Mouse (Mus musculus) kidney, postnatal 0 days (tissue): ENCODE data around the gene Olfr170. TPM values are rescaled to one million over a fixed set of nuclear protein-coding genes. Genes with fewer than 3 reads are reported as not detected.
"Not testable (repeated sequence)": the region's sequence is repeated elsewhere in the genome, so short reads cannot be mapped to it uniquely, and the experiment has no call there.

Experiments used
- ATAC-seq: fragments of 200-750 bp; cut with Nextera tagmentation; replicated peaks from 2 replicates; pipeline ENCODE4 v1.8.0; 2017; ENCODE audit warnings: low read depth, moderate number of reproducible peaks, moderate TSS enrichment, moderate library complexity; ENCODE audit not compliant: low FRiP score
- DNase-seq: peaks from one replicate; pipeline ENCODE4 v3.0.0-alpha.2; 2016; ENCODE audit warnings: low spot score
- H3K27ac ChIP-seq: fragments of 300-500 bp; sonication (generic); 2 replicates; pipeline ENCODE4 v1.5.1; 2014; ENCODE audit warnings: mild to moderate bottlenecking
- H3K27me3 ChIP-seq: fragments of 300-500 bp; sonication (generic); 2 replicates; pipeline ENCODE4 v1.6.1; 2014; ENCODE audit warnings: low read length, mixed read lengths; ENCODE audit not compliant: insufficient read depth
- H3K36me3 ChIP-seq: fragments of 300-500 bp; sonication (generic); 2 replicates; pipeline ENCODE4 v1.6.1; 2014; ENCODE audit warnings: low read length, mixed read lengths; ENCODE audit not compliant: insufficient read depth
- H3K4me1 ChIP-seq: fragments of 300-500 bp; sonication (generic); replicated peaks from 2 replicates; pipeline ENCODE4 v1.6.1; 2014; ENCODE audit warnings: antibody characterized with exemption, low read length, mixed read lengths; ENCODE audit not compliant: insufficient read depth
- H3K4me2 ChIP-seq: fragments of 300-500 bp; sonication (generic); 2 replicates; pipeline ENCODE4 v1.6.1; 2014; ENCODE audit warnings: mild to moderate bottlenecking, low read length, moderate library complexity, mixed read lengths
- H3K4me3 ChIP-seq: fragments of 300-500 bp; sonication (generic); replicated peaks from 2 replicates; pipeline ENCODE4 v1.5.1; 2014; ENCODE audit warnings: low read depth, low read length
- H3K9ac ChIP-seq: fragments of 300-500 bp; sonication (generic); 2 replicates; pipeline ENCODE4 v1.6.1; 2014; ENCODE audit warnings: low read depth, low read length
- H3K9me3 ChIP-seq: fragments of 300-500 bp; sonication (generic); replicated peaks from 2 replicates; pipeline ENCODE4 v1.6.1; 2016; ENCODE audit warnings: low read length, inconsistent platforms, mixed read lengths
- CTCF ChIP-seq: IDR thresholded peaks from 2 replicates; pipeline ENCODE4 v1.5.1; 2016; ENCODE audit warnings: antibody characterized with exemption, low read depth, mild to moderate bottlenecking, moderate library complexity
- WGBS: fragments of 180-500 bp; shearing (Covaris S2); extraction: QIAGEN DNeasy Blood & Tissue Kit; methylation state at CpG from one replicate; pipeline ENCODE4 v1.1.7; 2014; 5-methylcytosine and 5-hydroxymethylcytosine counted together
- polyA plus RNA-seq: library from polyadenylated mRNA; unstranded; fragments of >200 nt; fragmentation: Nextera tagmentation; extraction: Ambion mirVana; gene quantifications from 2 replicates; pipeline ENCODE4 v1.2.1, GENCODE M21; 2015

Gene Olfr170
- polyA plus RNA-seq = not detected in 2 replicates

GRCm38 (mm10) chr16:19611782-19612181, at the start of gene Olfr170:
Gene Olfr170, minus strand, starts transcription at chr16:19611882.
- not testable (repeated sequence) for ATAC-seq, H3K4me3 ChIP-seq
- WGBS = 88% methylated on average over 2 of the region's 2 CpGs

DNA sequence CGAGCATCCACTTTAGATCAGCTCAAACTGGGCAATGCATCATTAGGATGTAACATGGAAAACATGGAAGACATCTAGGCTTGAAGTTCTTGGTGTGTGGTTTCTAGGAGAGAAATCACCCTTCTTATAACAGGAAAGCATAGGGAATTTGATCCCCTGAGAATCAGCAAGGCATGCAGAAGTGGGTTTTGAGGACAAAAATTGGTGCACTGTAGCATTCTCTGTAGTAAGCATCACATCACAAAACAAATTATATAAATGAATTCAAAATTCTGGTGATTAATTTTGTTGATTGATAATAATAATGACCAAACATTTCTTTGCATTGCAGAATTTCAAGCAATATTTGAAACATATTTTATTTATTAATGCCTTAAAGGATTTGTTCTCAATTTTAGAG, 18.1 kb upstream of the Olfr170 start, which contains the start of gene Olfr171:
Gene Olfr171, minus strand, starts transcription at position 101 of the 400 bp plus-strand sequence.
- Histone ChIP-seq H3K4me2 (no peak within 1 kb of the TSS), H3K4me1 (no peaks in the 10 kb centered on the region), H3K27ac (no peak within 1 kb of the TSS), H3K4me3 (no peak within 1 kb of the TSS), H3K9ac (no peak within 1 kb of the TSS), H3K9me3 (no peaks in the 10 kb centered on the region), H3K27me3 (no peaks in the 10 kb centered on the region), H3K36me3 (no peaks in the 10 kb centered on the region)
- no peak for ATAC-seq
- TF ChIP-seq CTCF = no peak
- DNase-seq = no peak
- WGBS = 82% methylated on average over 1 of the region's 1 CpGs

More at GRCm38 (mm10) chr16:19611782-19612181, at the start of gene Olfr170:
- not testable (repeated sequence) for DNase-seq, H3K27me3 ChIP-seq, H3K9me3 ChIP-seq, H3K36me3 ChIP-seq, H3K9ac ChIP-seq, H3K27ac ChIP-seq, H3K4me1 ChIP-seq, H3K4me2 ChIP-seq

- H3K4me3 ChIP-seq = no peak overlapping the region
- H3K9me3 ChIP-seq = no peaks in the 10 kb centered on the region
- no peak for ATAC-seq
- H3K27ac ChIP-seq = no peak overlapping the region
- H3K4me2 ChIP-seq = no peak overlapping the region
- no peak for TF ChIP-seq CTCF
- 48% methylated on average over 2 of the region's 2 CpGs for WGBS
- H3K27me3 ChIP-seq = no peaks in the 10 kb centered on the region
- DNase-seq = no peak
- no peaks in the 10 kb centered on the region for H3K36me3 ChIP-seq
- H3K4me1 ChIP-seq = no peaks in the 10 kb centered on the region
- no peak overlapping the region for H3K9ac ChIP-seq
These were observed 8.5 kb downstream of the Olfr170 start for GRCm38 (mm10) chr16:19603166-19603565.

GRCm38 (mm10) chr16:19571709-19572108, 40.0 kb downstream of the Olfr170 start, which contains the start of gene Olfr169:
Gene Olfr169, minus strand, starts transcription at chr16:19571809.
- not testable (repeated sequence) for H3K36me3 ChIP-seq, H3K9ac ChIP-seq, H3K4me3 ChIP-seq, DNase-seq, H3K4me2 ChIP-seq, ATAC-seq, H3K27ac ChIP-seq, H3K27me3 ChIP-seq, H3K4me1 ChIP-seq, H3K9me3 ChIP-seq
- WGBS = 88% methylated on average over 2 of the region's 2 CpGs

Other genes with a start within 250 kb of the Olfr170 start
- 0.13 and 0.40 TPM in 2 replicates for gene Olfr165, start 188.7 kb downstream of the Olfr170 start, polyA plus RNA-seq
- not detected in 2 replicates for gene Olfr166, start 128.2 kb downstream of the Olfr170 start, polyA plus RNA-seq
- gene Olfr167, start 89.6 kb downstream of the Olfr170 start, polyA plus RNA-seq = not detected in 2 replicates
- gene Olfr168, start 76.3 kb downstream of the Olfr170 start, polyA plus RNA-seq = not detected in 2 replicates
- not detected in 2 replicates for gene Olfr169, start 40.1 kb downstream of the Olfr170 start, polyA plus RNA-seq
- gene Olfr171, start 18.0 kb upstream of the Olfr170 start, polyA plus RNA-seq = not detected in 2 replicates
- 0.08 TPM in 2 replicates for gene Lamp3, start 94.5 kb upstream of the Olfr170 start, polyA plus RNA-seq
- gene B3gnt5, start 148.3 kb upstream of the Olfr170 start, polyA plus RNA-seq = 4.6 and 5.5 TPM in 2 replicates